Mouse (Mus musculus) urinary bladder, postnatal 14 days (tissue): ENCODE measurements at regions not wholly inside any gene's neighbourhood (a gene's known extent, or its start where the extent isn't known, plus 50 kb on each side); places are given as distances from the start of the nearest gene placed in this dataset.
A peak's percentile ranks its signal among the peaks of the same experiment; 100 is the strongest.

Experiments
- DNase-seq: peaks from one replicate; pipeline ENCODE4 v3.0.0; 2021; ENCODE audit warnings: low spot score

GRCm38 (mm10) chr12:52622398-52622797, 76.8 kb upstream of the Akap6 start:
- DNase-seq: no peak

- no peak for DNase-seq
Observed at GRCm38 (mm10) chr12:52623416-52624108, 75.6 kb upstream of the Akap6 start.

- no peak for DNase-seq
Observed at GRCm38 (mm10) chr12:52624871-52625270, 74.3 kb upstream of the Akap6 start.

- no peak for DNase-seq
Observed at GRCm38 (mm10) chr12:52628771-52629170, 70.4 kb upstream of the Akap6 start.

GRCm38 (mm10) chr12:52635121-52635878, 63.9 kb upstream of the Akap6 start:
- DNase-seq: no peak

- DNase-seq: peak; percentile 31
Observed at GRCm38 (mm10) chr12:52636186-52636881, 62.8 kb upstream of the Akap6 start.

- no peak for DNase-seq
Observed at GRCm38 (mm10) chr12:52636920-52637319, 62.3 kb upstream of the Akap6 start.

GRCm38 (mm10) chr12:52637506-52638249, 61.5 kb upstream of the Akap6 start:
- DNase-seq: peak; percentile 53

- no peak for DNase-seq
Observed at GRCm38 (mm10) chr12:52638461-52638860, 60.7 kb upstream of the Akap6 start.

- DNase-seq: no peak
Observed at GRCm38 (mm10) chr12:52644059-52644458, 55.1 kb upstream of the Akap6 start.
